Mouse (Mus musculus) liver, embryonic 14.5 days (tissue): ENCODE measurements around the gene Ccdc167.

Experiments used
- CTCF ChIP-seq: IDR thresholded peaks from 2 replicates; pipeline ENCODE4 v1.5.1; 2016; ENCODE audit warnings: antibody characterized with exemption, low read depth, control low read depth
- EP300 ChIP-seq: IDR thresholded peaks from 2 replicates; pipeline ENCODE4 v1.6.1; 2016; ENCODE audit warnings: antibody characterized with exemption, low read depth

GRCm38 (mm10) chr17:29718660-29719059 lies 1.8 kb upstream of the Ccdc167 start:
- TF ChIP-seq CTCF = no peak
- TF ChIP-seq EP300 = no peak
